Mouse (Mus musculus) heart, adult 9 months (tissue): ENCODE results near the gene Prss2.
A peak's percentile ranks its signal among the peaks of the same experiment; 100 is the strongest.
"Not testable (repeated sequence)": the region's sequence is repeated elsewhere in the genome, so short reads cannot be mapped to it uniquely, and the experiment has no call there.

Experiments used
- DNase-seq, 2 experiments: peaks; one replicate each; pipeline ENCODE4 v3.0.0; 2022; ENCODE audit warnings: low spot score in 2 of 2

Gene Prss2

GRCm38 (mm10) chr6:41554295-41555169 is 32.9 kb downstream of the Prss2 start:
- peak in 1 of 2 experiments; percentile 8 for DNase-seq

GRCm38 (mm10) chr6:41556389-41556788 is 34.8 kb downstream of the Prss2 start:
- DNase-seq, result no peak

GRCm38 (mm10) chr6:41557468-41557867 is 35.9 kb downstream of the Prss2 start:
- DNase-seq, result no peak

- DNase-seq, result no peak
These were observed 36.7 kb downstream of the Prss2 start for GRCm38 (mm10) chr6:41558271-41558670.

- no peak for DNase-seq
These were observed 37.7 kb downstream of the Prss2 start for GRCm38 (mm10) chr6:41559331-41559730.

- DNase-seq, result no peak
These were observed 38.7 kb downstream of the Prss2 start for GRCm38 (mm10) chr6:41560273-41560672.

- DNase-seq, result no peak
These were observed 41.0 kb downstream of the Prss2 start for GRCm38 (mm10) chr6:41562598-41562997.

GRCm38 (mm10) chr6:41563104-41563951 is 41.7 kb downstream of the Prss2 start:
- not testable (repeated sequence) for DNase-seq

- DNase-seq, result no peak
These were observed 43.7 kb downstream of the Prss2 start for GRCm38 (mm10) chr6:41565261-41565660.

GRCm38 (mm10) chr6:41566965-41567364 is 45.4 kb downstream of the Prss2 start:
- DNase-seq, result no peak

- no peak for DNase-seq
These were observed 47.5 kb downstream of the Prss2 start for GRCm38 (mm10) chr6:41569078-41569477.
